Mouse (Mus musculus) layer of hippocampus, postnatal 14 days (tissue): ENCODE measurements around the gene Dynlrb1. TPM values are rescaled to one million over a fixed set of nuclear protein-coding genes. Genes with fewer than 3 reads are reported as not detected.

Source experiments
- DNase-seq, 2 experiments: peaks; one replicate each; pipeline ENCODE4 v3.0.0; 2021 to 2022; ENCODE audit warnings: low spot score in 2 of 2, mixed read lengths in 1 of 2
- total RNA-seq, 2 experiments: library from RNA; stranded (reverse); gene quantifications; 2 replicates each; pipeline ENCODE4 v1.2.3; 2021

Gene Dynlrb1
- total RNA-seq, 2 experiments from 2014 or later: 342 to 353 TPM

DNA sequence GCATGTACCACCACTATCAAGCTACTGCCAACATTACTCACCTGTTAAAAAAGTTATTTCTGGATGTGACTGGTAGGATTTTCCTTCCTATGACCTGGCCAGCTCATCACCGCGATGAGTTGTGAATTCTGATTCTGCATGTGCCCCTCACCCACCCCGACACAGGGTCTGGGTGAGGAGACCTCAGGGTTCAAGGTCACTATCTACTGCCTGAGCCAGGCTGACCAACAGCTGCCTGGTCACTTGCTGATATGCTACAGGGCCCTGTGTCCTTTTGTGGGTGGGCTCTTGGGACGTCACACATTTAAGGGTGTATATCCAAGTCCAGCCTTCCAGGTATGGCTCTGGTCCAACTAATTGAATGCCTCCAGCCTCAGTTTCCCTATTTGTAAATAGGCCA, 42.8 kb downstream of the Dynlrb1 start:
- no peak for DNase-seq

GRCm38 (mm10) chr2:155280116-155280515, 43.8 kb downstream of the Dynlrb1 start:
- no peak for DNase-seq

DNA sequence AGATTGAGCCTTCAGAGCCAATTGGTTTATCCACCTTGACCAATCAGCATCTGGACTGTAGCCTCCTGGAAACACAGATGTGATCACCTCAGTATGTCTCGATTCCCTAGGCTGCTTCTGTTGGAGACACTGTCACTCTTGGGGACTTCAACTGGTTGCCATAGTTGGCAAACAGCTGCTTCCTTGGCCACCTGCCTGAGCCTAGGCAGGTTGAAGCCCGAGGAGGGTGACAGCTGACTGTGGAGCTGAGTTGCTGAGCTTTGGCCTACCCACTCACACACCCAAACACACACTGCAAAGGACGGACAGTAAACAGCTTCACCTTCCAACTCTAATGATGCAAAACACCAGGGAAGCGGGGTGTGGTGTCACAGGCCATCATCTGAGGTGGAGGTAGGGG, 47.5 kb downstream of the Dynlrb1 start:
- DNase-seq: no peak

- DNase-seq: no peak
Measured at GRCm38 (mm10) chr2:155284647-155285046, 48.3 kb downstream of the Dynlrb1 start.

DNA sequence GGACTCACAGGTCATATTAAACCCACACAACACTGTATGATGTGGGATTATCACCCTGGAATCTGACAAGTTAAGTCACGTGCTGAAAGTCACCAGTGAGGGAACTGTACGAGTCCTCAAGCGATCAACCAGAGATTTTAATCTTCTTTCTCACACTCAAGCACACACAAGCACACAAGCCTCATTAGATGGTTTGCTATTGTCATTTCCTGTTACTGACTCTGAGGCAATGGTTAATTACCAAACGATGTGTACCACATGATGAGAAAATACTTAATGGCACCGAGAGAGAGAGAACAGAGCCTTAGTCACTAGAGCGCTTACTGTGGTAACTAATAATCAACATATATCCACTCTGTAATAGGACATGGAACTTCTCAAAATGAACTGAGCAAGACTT, 49.4 kb downstream of the Dynlrb1 start:
- DNase-seq: no peak

GRCm38 (mm10) chr2:155287456-155288250, 51.3 kb downstream of the Dynlrb1 start:
- DNase-seq: no peak

DNA sequence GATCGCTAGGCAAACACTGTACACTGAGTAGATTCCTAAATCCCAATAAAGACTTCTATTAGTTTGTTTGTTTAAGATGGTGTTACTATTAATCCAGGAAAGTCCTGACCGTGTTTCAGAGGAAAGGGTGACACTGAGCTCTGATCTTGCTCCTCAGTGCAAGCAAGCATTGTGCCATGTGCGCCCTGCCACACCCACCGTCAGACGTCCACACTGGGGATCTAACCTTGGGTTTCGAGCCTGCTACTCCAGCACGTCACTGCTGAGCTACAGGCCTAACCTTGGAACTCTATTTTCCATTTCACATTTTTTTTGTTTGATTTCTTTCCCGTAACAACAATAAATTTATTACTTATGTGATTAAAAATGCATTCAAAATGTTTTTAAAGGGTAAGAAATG, 53.7 kb downstream of the Dynlrb1 start:
- no peak for DNase-seq

- DNase-seq: no peak
Measured at GRCm38 (mm10) chr2:155293382-155293781, 57.0 kb downstream of the Dynlrb1 start.

DNA sequence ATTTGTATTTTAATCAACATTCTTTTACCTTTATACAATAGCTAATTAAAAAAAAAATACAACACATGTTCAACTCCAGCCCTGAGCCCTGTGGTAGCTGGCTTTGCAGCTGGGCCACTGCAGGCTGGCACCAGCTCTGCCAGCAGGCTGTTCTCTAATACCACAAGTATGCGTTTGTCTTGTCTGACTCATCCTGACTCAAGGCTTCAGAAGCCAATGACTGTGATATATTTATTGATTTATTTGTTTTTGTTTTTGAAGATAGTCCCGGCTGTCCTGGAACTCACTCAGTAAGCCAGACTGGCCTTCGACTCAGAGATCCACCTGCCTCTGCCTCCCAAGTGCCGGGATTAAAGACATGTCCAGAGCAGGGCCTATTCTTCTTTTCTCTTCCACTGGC, 57.6 kb downstream of the Dynlrb1 start:
- no peak for DNase-seq

DNA sequence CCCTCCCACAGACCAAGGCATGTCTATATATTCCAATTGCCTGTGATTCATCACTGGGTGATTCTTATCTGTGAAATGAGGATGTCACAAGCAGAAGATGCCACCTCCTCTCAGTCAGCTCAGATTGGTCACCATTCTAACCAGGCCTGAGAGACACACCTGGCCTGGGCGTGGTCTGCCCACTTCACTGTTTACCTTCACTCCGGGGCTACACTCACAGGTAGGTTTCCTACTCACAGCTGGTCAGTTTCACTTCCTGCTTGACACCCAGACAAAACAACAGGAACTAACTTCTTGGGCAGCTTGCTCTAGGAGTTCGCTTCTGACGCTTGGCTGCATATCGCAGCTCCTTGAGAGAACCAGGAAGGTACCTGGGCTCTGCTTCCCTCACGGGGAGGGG, 59.1 kb downstream of the Dynlrb1 start:
- no peak for DNase-seq

GRCm38 (mm10) chr2:155299563-155299962, 63.2 kb downstream of the Dynlrb1 start:
- DNase-seq: no peak

Other genes starting within 250 kb of the Dynlrb1 start
- gene Gm14226, start 218.3 kb upstream of the Dynlrb1 start, total RNA-seq: under 1 TPM; 0.18 to 0.19 TPM
- gene Ahcy, start 162.0 kb upstream of the Dynlrb1 start, total RNA-seq: 10 to 100 TPM; 12.2 to 13.0 TPM
- gene Itch, start 103.0 kb upstream of the Dynlrb1 start, total RNA-seq: 10 to 100 TPM; 44.8 to 45.6 TPM
- gene Map1lc3a, start 39.8 kb downstream of the Dynlrb1 start, total RNA-seq: 100 to 1,000 TPM; 359 to 363 TPM
- 10 to 100 TPM; 22.5 to 23.5 TPM for gene Pigu, start 120.9 kb downstream of the Dynlrb1 start, total RNA-seq
- 100 to 1,000 TPM; 235 TPM for gene Trp53inp2, start 144.5 kb downstream of the Dynlrb1 start, total RNA-seq
- 10 to 100 TPM; 61.1 to 71.8 TPM for gene Ncoa6, start 237.4 kb downstream of the Dynlrb1 start, total RNA-seq